Mouse (Mus musculus) central nervous system, embryonic 11.5 days (tissue): Measurements from ENCODE around the gene Senp7. TPM values are rescaled to one million over a fixed set of nuclear protein-coding genes. Genes with fewer than 3 reads are reported as not detected.

Experiments used
- polyA plus RNA-seq: library from polyadenylated mRNA; depleted of rRNA; stranded (reverse); fragments of >200 nt; gene quantifications from 2 replicates; pipeline ENCODE4 v1.2.3, GENCODE M21; 2012; rRNA removed

Senp7 gene
- polyA plus RNA-seq, result 24.1 and 33.9 TPM in 2 replicates

GRCm38 (mm10) chr16:56048038-56048437 is at the start of gene Senp7:
Gene Senp7, plus strand, starts transcription at chr16:56048338.

GRCm38 (mm10) chr16:56029661-56030082 is 18.5 kb upstream of the Senp7 start, which contains the start of gene Pcnp:
Gene Pcnp, minus strand, starts transcription at chr16:56029739.

GRCm38 (mm10) chr16:56037138-56038010 is 10.8 kb upstream of the Senp7 start, which contains the start of gene Trmt10c:
Gene Trmt10c, minus strand, starts transcription at chr16:56037819.

GRCm38 (mm10) chr16:56204051-56204450 is 155.9 kb downstream of the Senp7 start, which contains the start of gene Impg2:
Gene Impg2, plus strand, starts transcription at chr16:56204313.

Other genes starting within 250 kb of the Senp7 start
- 3.0 and 5.2 TPM in 2 replicates for gene Nfkbiz, start 209.4 kb upstream of the Senp7 start, polyA plus RNA-seq
- gene Nxpe3, start 153.1 kb upstream of the Senp7 start, polyA plus RNA-seq, result 1.9 and 2.1 TPM in 2 replicates
- gene Cep97, start 113.5 kb upstream of the Senp7 start, polyA plus RNA-seq, result 12.0 and 12.7 TPM in 2 replicates
- gene Rpl24, start 82.1 kb upstream of the Senp7 start, polyA plus RNA-seq, result 790 and 944 TPM in 2 replicates
- 12.2 and 14.9 TPM in 2 replicates for gene Zbtb11, start 74.5 kb upstream of the Senp7 start, polyA plus RNA-seq
- gene Pcnp, start 18.6 kb upstream of the Senp7 start, polyA plus RNA-seq, result 131 and 150 TPM in 2 replicates
- gene Trmt10c, start 10.5 kb upstream of the Senp7 start, polyA plus RNA-seq, result 15.1 and 16.0 TPM in 2 replicates
- 0.54 and 0.81 TPM in 2 replicates for gene Impg2, start 156.0 kb downstream of the Senp7 start, polyA plus RNA-seq